Mouse (Mus musculus): ENCODE results near the gene Eci1.

- peak; percentile 0 for TF ChIP-seq CTCF (IDR thresholded peaks at IDR 0.05; ENCODE audit: control insufficient read depth, insufficient read depth, insufficient read length)
- no peak for TF ChIP-seq MYOG (IDR thresholded peaks at IDR 0.05; ENCODE audit: control insufficient read depth, extremely low read depth, insufficient read length)
- no peak for TF ChIP-seq USF1 (IDR thresholded peaks at IDR 0.05; ENCODE audit: low read depth)
- no peak for TF ChIP-seq CEBPB (IDR thresholded peaks at IDR 0.05; ENCODE audit: low read depth)
- no peak for TF ChIP-seq MYOD1 (IDR thresholded peaks at IDR 0.05; ENCODE audit: control insufficient read depth, insufficient read length, low read depth)
- TF ChIP-seq MAX (IDR thresholded peaks at IDR 0.05), result peak; percentile 12
These were observed 43.6 kb downstream of the Eci1 start, which contains the start of the genes E4f1 and Pgp for GRCm38 (mm10) chr17:24469910-24470602.
